Mouse (Mus musculus): ENCODE data around the gene Bdh1. TPM values are rescaled to one million over a fixed set of nuclear protein-coding genes. Genes with fewer than 3 reads are reported as not detected.
A peak's percentile ranks its signal among the peaks of the same experiment; 100 is the strongest.
"Not testable (repeated sequence)": the region's sequence is repeated elsewhere in the genome, so short reads cannot be mapped to it uniquely, and the experiment has no call there.

Gene Bdh1
- polyA plus RNA-seq (2015; fragmentation: Nextera tagmentation; extraction: Ambion mirVana) = 88.5 and 93.4 TPM in 2 replicates

GRCm38 (mm10) chr16:31422000-31422399 lies at the start of gene Bdh1:
Gene Bdh1 (plus strand): TSS chr16:31422280.
- H3K36me3 ChIP-seq = no peaks in the 10 kb centered on the region
- H3K4me2 ChIP-seq = no peak within 1 kb of the TSS
- H3K9ac ChIP-seq = no peak within 1 kb of the TSS
- H3K27ac ChIP-seq (replicated peaks) = no peak within 1 kb of the TSS
- H3K27me3 ChIP-seq = peaks cover 7% of the 10 kb centered on the region
- no peak for ATAC-seq (ENCODE audit: low read depth)
- no peaks in the 10 kb centered on the region for H3K9me3 ChIP-seq
- WGBS = 72% methylated on average over 9 of the region's 9 CpGs
- no peaks in the 10 kb centered on the region for H3K4me1 ChIP-seq (replicated peaks)
- H3K4me3 ChIP-seq = no peak within 1 kb of the TSS

GRCm38 (mm10) chr16:31372316-31372715 lies 49.8 kb upstream of the Bdh1 start:
- ATAC-seq (ENCODE audit: low read depth); H3K9me3 ChIP-seq; H3K27me3 ChIP-seq; H3K4me3 ChIP-seq; H3K4me1 ChIP-seq (replicated peaks); H3K9ac ChIP-seq; H3K27ac ChIP-seq (replicated peaks); H3K4me2 ChIP-seq; H3K36me3 ChIP-seq: not testable (repeated sequence)
- 87% methylated on average over 3 of the region's 3 CpGs for WGBS

- not testable (repeated sequence) for H3K36me3 ChIP-seq; H3K9ac ChIP-seq; H3K4me2 ChIP-seq; H3K4me3 ChIP-seq; H3K9me3 ChIP-seq; H3K27ac ChIP-seq (replicated peaks); ATAC-seq (ENCODE audit: low read depth); H3K27me3 ChIP-seq; H3K4me1 ChIP-seq (replicated peaks)
- WGBS = 85% methylated on average over 4 of the region's 4 CpGs
Observed at GRCm38 (mm10) chr16:31375877-31376582, 46.0 kb upstream of the Bdh1 start.

GRCm38 (mm10) chr16:31388269-31388668 lies 33.8 kb upstream of the Bdh1 start:
- H3K9me3 ChIP-seq; ATAC-seq (ENCODE audit: low read depth); H3K27me3 ChIP-seq; H3K4me2 ChIP-seq; H3K4me1 ChIP-seq (replicated peaks); H3K27ac ChIP-seq (replicated peaks); H3K36me3 ChIP-seq; H3K4me3 ChIP-seq; H3K9ac ChIP-seq: not testable (repeated sequence)
- WGBS = 75% methylated on average over 3 of the region's 3 CpGs

- 83% methylated on average over 2 of the region's 2 CpGs for WGBS
- Histone ChIP-seq H3K9ac (no peak overlapping the region), H3K4me1 (replicated peaks) (no peaks in the 10 kb centered on the region), H3K4me3 (no peak overlapping the region), H3K4me2 (no peak overlapping the region), H3K36me3 (no peaks in the 10 kb centered on the region), H3K27ac (replicated peaks) (no peak overlapping the region), H3K9me3 (peaks cover 7% of the 10 kb centered on the region; the same call in 1 of the 2 replicates), H3K27me3 (no peaks in the 10 kb centered on the region)
- ATAC-seq (ENCODE audit: low read depth) = no peak
Observed at GRCm38 (mm10) chr16:31399231-31399630, 22.8 kb upstream of the Bdh1 start.

GRCm38 (mm10) chr16:31400908-31401692 lies 21.0 kb upstream of the Bdh1 start:
- H3K4me2 ChIP-seq = no peak overlapping the region
- 93% methylated on average over 11 of the region's 11 CpGs for WGBS
- H3K27ac ChIP-seq (replicated peaks) = no peak overlapping the region
- H3K4me1 ChIP-seq (replicated peaks) = no peaks in the 10 kb centered on the region
- H3K27me3 ChIP-seq = no peaks in the 10 kb centered on the region
- ATAC-seq (ENCODE audit: low read depth) = no peak
- H3K9me3 ChIP-seq = peaks cover 7% of the 10 kb centered on the region; the same call in 1 of the 2 replicates
- H3K4me3 ChIP-seq = no peak overlapping the region
- no peaks in the 10 kb centered on the region for H3K36me3 ChIP-seq
- H3K9ac ChIP-seq = no peak overlapping the region

GRCm38 (mm10) chr16:31402096-31402495 lies 20.0 kb upstream of the Bdh1 start:
- Histone ChIP-seq H3K4me1 (replicated peaks) (no peaks in the 10 kb centered on the region), H3K4me2 (no peak overlapping the region), H3K9me3 (peaks cover 2% of the 10 kb centered on the region; the same call in 1 of the 2 replicates), H3K4me3 (no peak overlapping the region), H3K36me3 (no peaks in the 10 kb centered on the region), H3K9ac (no peak overlapping the region), H3K27ac (replicated peaks) (no peak overlapping the region), H3K27me3 (no peaks in the 10 kb centered on the region)
- 37% methylated on average over 8 of the region's 8 CpGs for WGBS
- no peak for ATAC-seq (ENCODE audit: low read depth)

- Histone ChIP-seq H3K27me3 (no peaks in the 10 kb centered on the region), H3K4me1 (replicated peaks) (no peaks in the 10 kb centered on the region), H3K9ac (no peak overlapping the region), H3K9me3 (no peaks in the 10 kb centered on the region), H3K4me3 (no peak overlapping the region), H3K36me3 (no peaks in the 10 kb centered on the region), H3K4me2 (no peak overlapping the region), H3K27ac (replicated peaks) (no peak overlapping the region)
- ATAC-seq (ENCODE audit: low read depth) = no peak
- WGBS = 84% methylated on average over 4 of the region's 4 CpGs
Observed at GRCm38 (mm10) chr16:31403971-31404370, 18.1 kb upstream of the Bdh1 start.

GRCm38 (mm10) chr16:31405040-31405439 lies 17.0 kb upstream of the Bdh1 start:
- Histone ChIP-seq H3K4me3 (no peak overlapping the region), H3K27me3 (no peaks in the 10 kb centered on the region), H3K4me1 (replicated peaks) (no peaks in the 10 kb centered on the region), H3K4me2 (no peak overlapping the region), H3K27ac (replicated peaks) (no peak overlapping the region), H3K36me3 (no peaks in the 10 kb centered on the region), H3K9ac (no peak overlapping the region), H3K9me3 (no peaks in the 10 kb centered on the region)
- 68% methylated on average over 1 of the region's 1 CpGs for WGBS
- ATAC-seq (ENCODE audit: low read depth) = no peak

GRCm38 (mm10) chr16:31407872-31408271 lies 14.2 kb upstream of the Bdh1 start:
- no peaks in the 10 kb centered on the region for H3K27me3 ChIP-seq
- H3K9me3 ChIP-seq = no peaks in the 10 kb centered on the region
- H3K4me1 ChIP-seq (replicated peaks) = no peaks in the 10 kb centered on the region
- no peak overlapping the region for H3K4me2 ChIP-seq
- no peak for ATAC-seq (ENCODE audit: low read depth)
- 78% methylated on average over 3 of the region's 3 CpGs for WGBS
- no peaks in the 10 kb centered on the region for H3K36me3 ChIP-seq
- no peak overlapping the region for H3K4me3 ChIP-seq
- no peak overlapping the region for H3K9ac ChIP-seq
- no peak overlapping the region for H3K27ac ChIP-seq (replicated peaks)

GRCm38 (mm10) chr16:31410969-31411368 lies 11.1 kb upstream of the Bdh1 start:
- Histone ChIP-seq H3K9ac (no peak overlapping the region), H3K9me3 (no peaks in the 10 kb centered on the region), H3K4me1 (replicated peaks) (no peaks in the 10 kb centered on the region), H3K4me2 (no peak overlapping the region), H3K27ac (replicated peaks) (no peak overlapping the region), H3K36me3 (no peaks in the 10 kb centered on the region), H3K27me3 (no peaks in the 10 kb centered on the region), H3K4me3 (no peak overlapping the region)
- 79% methylated on average over 4 of the region's 4 CpGs for WGBS
- ATAC-seq (ENCODE audit: low read depth) = no peak

- Histone ChIP-seq H3K27me3 (no peaks in the 10 kb centered on the region), H3K9ac (no peak overlapping the region), H3K36me3 (no peaks in the 10 kb centered on the region), H3K4me1 (replicated peaks) (no peaks in the 10 kb centered on the region), H3K4me3 (no peak overlapping the region), H3K27ac (replicated peaks) (no peak overlapping the region; the same call in 1 of the 2 replicates), H3K4me2 (no peak overlapping the region), H3K9me3 (no peaks in the 10 kb centered on the region)
- WGBS = 67% methylated on average over 14 of the region's 14 CpGs
- ATAC-seq (ENCODE audit: low read depth) = peak; percentile 50; the same call in 1 of the 2 replicates
Observed at GRCm38 (mm10) chr16:31412321-31412720, 9.8 kb upstream of the Bdh1 start.
